Mouse (Mus musculus): ENCODE data around the gene Mrpl48. TPM values are rescaled to one million over a fixed set of nuclear protein-coding genes. Genes with fewer than 3 reads are reported as not detected.
"Not testable (repeated sequence)": the region's sequence is repeated elsewhere in the genome, so short reads cannot be mapped to it uniquely, and the experiment has no call there.

Gene Mrpl48
- total RNA-seq, 2 experiments from 2014 or later: 70.4 to 74.7 TPM

- no peak for DNase-seq (ENCODE audit: low spot score in 2 of 2)
These were observed 17.6 kb downstream of the Mrpl48 start for GRCm38 (mm10) chr7:100590504-100590844.

GRCm38 (mm10) chr7:100589816-100590215 lies 18.3 kb downstream of the Mrpl48 start:
- DNase-seq (ENCODE audit: low spot score in 2 of 2): no peak

GRCm38 (mm10) chr7:100582727-100583236 lies 25.3 kb downstream of the Mrpl48 start:
- DNase-seq (ENCODE audit: low spot score in 2 of 2): peak; percentile 86 to 93

GRCm38 (mm10) chr7:100582235-100582634 lies 25.9 kb downstream of the Mrpl48 start:
- no peak for DNase-seq (ENCODE audit: low spot score in 2 of 2)

- peak in 1 of 2 experiments; percentile 51 for DNase-seq (ENCODE audit: low spot score in 2 of 2)
These were observed 29.3 kb downstream of the Mrpl48 start for GRCm38 (mm10) chr7:100578794-100579193.

- DNase-seq (ENCODE audit: low spot score in 2 of 2): no peak
These were observed 35.4 kb downstream of the Mrpl48 start for GRCm38 (mm10) chr7:100572704-100573103.

GRCm38 (mm10) chr7:100572061-100572460 lies 36.0 kb downstream of the Mrpl48 start:
- DNase-seq (ENCODE audit: low spot score in 2 of 2): no peak

GRCm38 (mm10) chr7:100570930-100571715 lies 37.0 kb downstream of the Mrpl48 start:
- DNase-seq (ENCODE audit: low spot score in 2 of 2): no peak

GRCm38 (mm10) chr7:100569907-100570306 lies 38.2 kb downstream of the Mrpl48 start:
- no peak for DNase-seq (ENCODE audit: low spot score in 2 of 2)

GRCm38 (mm10) chr7:100567238-100567637 lies 40.9 kb downstream of the Mrpl48 start:
- DNase-seq (ENCODE audit: low spot score in 2 of 2): not testable (repeated sequence)

GRCm38 (mm10) chr7:100561861-100562587 lies 46.1 kb downstream of the Mrpl48 start:
- DNase-seq (ENCODE audit: low spot score in 2 of 2): no peak

- DNase-seq (ENCODE audit: low spot score in 2 of 2): no peak
These were observed 48.8 kb downstream of the Mrpl48 start for GRCm38 (mm10) chr7:100559331-100559730.

- no peak for DNase-seq (ENCODE audit: low spot score in 2 of 2)
These were observed 50.9 kb downstream of the Mrpl48 start for GRCm38 (mm10) chr7:100557241-100557640.

GRCm38 (mm10) chr7:100555431-100555951 lies 52.6 kb downstream of the Mrpl48 start:
- DNase-seq (ENCODE audit: low spot score in 2 of 2): peak; percentile 65 to 84

GRCm38 (mm10) chr7:100554939-100555338 lies 53.2 kb downstream of the Mrpl48 start:
- no peak for DNase-seq (ENCODE audit: low spot score in 2 of 2)

GRCm38 (mm10) chr7:100550338-100551007 lies 57.6 kb downstream of the Mrpl48 start:
- DNase-seq (ENCODE audit: low spot score in 2 of 2): peak; percentile 18 to 73

GRCm38 (mm10) chr7:100549796-100550195 lies 58.3 kb downstream of the Mrpl48 start:
- no peak for DNase-seq (ENCODE audit: low spot score in 2 of 2)

- no peak for DNase-seq (ENCODE audit: low spot score in 2 of 2)
These were observed 60.5 kb downstream of the Mrpl48 start for GRCm38 (mm10) chr7:100547631-100548030.

GRCm38 (mm10) chr7:100544437-100544836 lies 63.7 kb downstream of the Mrpl48 start:
- no peak for DNase-seq (ENCODE audit: low spot score in 2 of 2)

- DNase-seq (ENCODE audit: low spot score in 2 of 2): no peak
These were observed 68.6 kb downstream of the Mrpl48 start for GRCm38 (mm10) chr7:100539516-100539915.

- no peak for DNase-seq (ENCODE audit: low spot score in 2 of 2)
These were observed 70.6 kb downstream of the Mrpl48 start for GRCm38 (mm10) chr7:100537519-100537902.
